Mouse (Mus musculus): ENCODE results near the gene Olfr854. TPM values are rescaled to one million over a fixed set of nuclear protein-coding genes. Genes with fewer than 3 reads are reported as not detected.

Gene Olfr854
- total RNA-seq (2021): not detected in 2 replicates
- long read RNA-seq: 0 reads

DNA sequence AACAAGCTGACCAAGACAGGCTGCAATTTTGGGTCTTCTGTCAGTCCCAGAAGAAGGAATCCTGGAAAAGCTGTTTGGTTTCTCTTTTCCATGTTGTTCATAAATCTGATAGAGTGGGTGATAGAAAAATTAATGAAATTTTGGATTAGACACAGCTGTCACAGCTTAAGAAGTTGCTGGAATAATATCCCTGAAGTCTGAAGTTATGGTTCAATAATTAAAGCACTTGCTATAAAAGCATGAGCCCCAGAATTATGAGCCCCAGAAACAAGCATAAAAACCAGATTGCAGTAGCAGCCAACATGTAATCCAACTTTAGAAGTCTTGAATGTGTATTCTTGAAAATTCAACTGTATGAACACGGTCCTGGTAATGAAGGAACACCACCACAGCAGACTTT lies at the start of gene Olfr854:
Gene Olfr854 (minus strand): TSS at position 101 of the 400 bp plus-strand sequence.
- no peak for DNase-seq

DNA sequence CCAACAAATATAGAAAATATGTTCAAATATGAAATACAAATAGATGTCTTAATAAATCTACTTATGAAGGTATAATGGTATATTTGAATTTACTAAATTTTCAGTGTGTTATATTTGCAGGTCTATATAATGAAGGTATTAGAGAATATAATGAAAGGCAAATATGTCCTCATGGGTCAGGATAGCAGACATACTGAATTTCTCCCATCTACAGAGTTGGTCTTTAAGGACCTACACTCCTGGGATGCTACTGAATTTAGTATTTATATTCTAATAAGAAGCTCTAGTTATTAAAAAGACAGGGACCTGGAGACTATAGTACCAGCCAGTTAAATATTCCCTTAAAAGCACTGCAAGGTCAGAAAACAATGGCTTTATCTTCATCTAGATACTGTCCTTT lies 15.1 kb upstream of the Olfr854 start, which contains the start of gene Olfr855:
Gene Olfr855 (plus strand): TSS at position 301 of the 400 bp plus-strand sequence.
- DNase-seq: no peak

GRCm38 (mm10) chr9:19540976-19541375 lies 26.2 kb downstream of the Olfr854 start, which contains the start of gene Olfr853:
Gene Olfr853, minus strand, starts transcription at chr9:19541076.
- no peak for DNase-seq

Other genes starting within 250 kb of the Olfr854 start
- not detected in 2 replicates for gene Olfr845, start 230.9 kb downstream of the Olfr854 start, total RNA-seq (2021)
- not detected in 2 replicates for gene Olfr846, start 203.4 kb downstream of the Olfr854 start, total RNA-seq (2021)
- gene Olfr847, start 188.7 kb downstream of the Olfr854 start, total RNA-seq (2021): not detected in 2 replicates
- not detected in 2 replicates for gene Olfr849, start 127.1 kb downstream of the Olfr854 start, total RNA-seq (2021)
- not detected in 2 replicates for gene Olfr850, start 89.1 kb downstream of the Olfr854 start, total RNA-seq (2021)
- gene Olfr851, start 74.1 kb downstream of the Olfr854 start, total RNA-seq (2021): not detected in 2 replicates
- gene Olfr853, start 26.3 kb downstream of the Olfr854 start, total RNA-seq (2021): not detected in 2 replicates
- gene Olfr855, start 15.2 kb upstream of the Olfr854 start, total RNA-seq (2021): not detected in 2 replicates
- gene Zfp317, start 54.7 kb upstream of the Olfr854 start, total RNA-seq (2021): 24.7 and 30.1 TPM in 2 replicates
- gene Olfr857, start 142.1 kb upstream of the Olfr854 start, total RNA-seq (2021): not detected in 2 replicates
- not detected in 2 replicates for gene Olfr58, start 212.9 kb upstream of the Olfr854 start, total RNA-seq (2021)
- not detected in 2 replicates for gene Olfr859, start 237.5 kb upstream of the Olfr854 start, total RNA-seq (2021)

All from adrenal gland, postnatal 25 days (tissue).